Mouse (Mus musculus): ENCODE data around the gene Gm10277. TPM values are rescaled to one million over a fixed set of nuclear protein-coding genes. Genes with fewer than 3 reads are reported as not detected.

The Gm10277 gene
- polyA plus RNA-seq (2012; ENCODE audit: insufficient read depth, low replicate concordance), result not detected in 2 replicates

DNA sequence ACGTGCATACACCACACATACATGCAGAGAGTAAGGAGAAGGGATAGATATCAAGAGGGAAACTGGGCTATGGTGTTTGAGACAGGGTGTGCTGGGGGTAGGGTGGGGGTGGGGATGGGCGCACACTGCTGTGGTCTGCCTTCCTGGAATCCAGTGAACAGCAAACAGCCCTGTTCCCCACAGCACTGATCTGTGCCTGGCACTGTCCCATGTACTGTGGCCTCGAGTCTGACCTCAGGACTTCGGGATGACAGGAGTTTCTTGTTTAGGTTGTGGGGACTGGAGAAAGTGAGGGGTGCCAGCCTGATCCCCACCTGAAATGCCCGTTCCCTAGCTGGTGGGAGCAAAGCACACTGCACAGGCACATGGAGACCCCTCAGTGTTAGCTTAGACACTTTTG lies at the start of gene Gm10277:
Gene Gm10277, minus strand, starts transcription at position 41 of the 400 bp plus-strand sequence.
- Histone ChIP-seq H3K36me3 (replicated peaks; ENCODE audit: low read length) (no peaks in the 10 kb centered on the region), H3K27me3 (replicated peaks) (no peaks in the 10 kb centered on the region), H3K9me3 (no peaks in the 10 kb centered on the region), H3K4me1 (peaks cover 98% of the 10 kb centered on the region), H3K4me3 (replicated peaks) (peak within 1 kb of the TSS; percentile 87)
- TF ChIP-seq GATA1 (IDR thresholded peaks at IDR 0.05; ENCODE audit: borderline replicate concordance, low read length), result no peak
- no peak for TF ChIP-seq FLI1 (IDR thresholded peaks at IDR 0.05; ENCODE audit: low read length)

DNA sequence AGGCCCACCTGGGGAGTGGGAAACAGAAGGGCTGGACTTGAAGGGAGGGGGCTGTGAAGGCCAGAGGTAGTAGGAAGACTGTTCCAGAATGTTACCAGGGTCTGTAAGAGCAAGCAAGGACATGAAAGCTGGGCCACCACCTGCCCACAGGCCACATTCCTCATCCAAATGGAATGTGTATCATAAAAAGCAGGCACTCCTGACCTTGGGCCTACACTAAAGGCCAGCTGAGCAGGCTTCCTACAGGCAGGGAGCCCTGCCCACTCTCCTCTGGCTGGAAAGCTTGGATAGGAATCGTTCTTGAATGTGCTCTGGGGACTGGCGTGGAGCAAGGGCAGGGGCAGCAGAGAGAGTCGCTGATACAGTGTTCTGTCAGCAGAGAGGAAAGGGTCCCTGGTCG lies 49.2 kb upstream of the Gm10277 start:
- Histone ChIP-seq H3K4me3 (replicated peaks) (no peak overlapping the region), H3K4me1 (no peaks in the 10 kb centered on the region), H3K27me3 (replicated peaks) (no peaks in the 10 kb centered on the region), H3K36me3 (replicated peaks; ENCODE audit: low read length) (peaks cover 98% of the 10 kb centered on the region), H3K9me3 (no peaks in the 10 kb centered on the region)
- TF ChIP-seq FLI1 (IDR thresholded peaks at IDR 0.05; ENCODE audit: low read length) (no peak), GATA1 (IDR thresholded peaks at IDR 0.05; ENCODE audit: borderline replicate concordance, low read length) (no peak)

DNA sequence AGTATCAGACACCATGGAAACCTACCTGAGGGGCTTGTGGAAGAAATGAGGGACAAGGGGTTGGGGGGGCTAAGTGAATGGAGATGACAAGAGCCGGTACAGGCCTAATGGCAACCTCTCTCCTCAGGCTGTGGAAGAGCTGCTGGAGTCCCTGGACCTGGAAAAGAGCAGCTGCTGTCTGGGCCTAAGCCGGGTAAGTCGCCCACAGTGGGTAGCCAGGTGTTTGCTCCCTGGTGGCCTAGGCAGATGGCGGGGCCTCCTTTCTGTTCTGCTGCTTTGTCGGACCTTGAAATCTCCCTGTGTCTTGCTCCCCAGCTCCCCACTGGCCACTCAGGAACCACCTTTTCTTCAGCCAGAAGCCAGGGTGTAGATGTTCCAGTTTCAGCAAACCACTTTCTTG lies 48.7 kb upstream of the Gm10277 start:
- Histone ChIP-seq H3K36me3 (replicated peaks; ENCODE audit: low read length) (peaks cover 98% of the 10 kb centered on the region), H3K27me3 (replicated peaks) (no peaks in the 10 kb centered on the region), H3K9me3 (no peaks in the 10 kb centered on the region), H3K4me1 (no peaks in the 10 kb centered on the region), H3K4me3 (replicated peaks) (no peak overlapping the region)
- no peak for TF ChIP-seq FLI1 (IDR thresholded peaks at IDR 0.05; ENCODE audit: low read length)
- no peak for TF ChIP-seq GATA1 (IDR thresholded peaks at IDR 0.05; ENCODE audit: borderline replicate concordance, low read length)

DNA sequence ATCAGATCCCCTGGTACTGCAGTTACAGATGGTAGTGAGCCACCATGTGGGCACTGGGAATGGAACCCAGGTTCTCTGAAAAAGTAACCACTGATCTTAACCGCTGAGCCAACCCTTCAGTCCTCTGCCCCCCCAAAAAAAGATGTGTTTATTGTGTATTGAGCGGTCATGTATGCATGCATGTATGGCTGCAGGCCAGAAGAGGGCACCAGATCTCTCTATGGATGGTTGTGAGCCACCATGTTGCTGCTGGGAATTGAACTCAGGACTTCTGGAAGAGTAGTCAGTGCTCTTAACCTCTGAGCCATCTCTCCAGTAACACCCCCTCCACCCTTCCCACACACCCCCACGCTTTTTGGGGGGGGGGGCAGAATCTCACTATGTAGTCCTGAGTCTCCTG lies 47.6 kb upstream of the Gm10277 start:
- Histone ChIP-seq H3K4me3 (replicated peaks) (no peak overlapping the region), H3K4me1 (no peaks in the 10 kb centered on the region), H3K27me3 (replicated peaks) (no peaks in the 10 kb centered on the region), H3K36me3 (replicated peaks; ENCODE audit: low read length) (peaks cover 98% of the 10 kb centered on the region), H3K9me3 (no peaks in the 10 kb centered on the region)
- no peak for TF ChIP-seq GATA1 (IDR thresholded peaks at IDR 0.05; ENCODE audit: borderline replicate concordance, low read length)
- no peak for TF ChIP-seq FLI1 (IDR thresholded peaks at IDR 0.05; ENCODE audit: low read length)

DNA sequence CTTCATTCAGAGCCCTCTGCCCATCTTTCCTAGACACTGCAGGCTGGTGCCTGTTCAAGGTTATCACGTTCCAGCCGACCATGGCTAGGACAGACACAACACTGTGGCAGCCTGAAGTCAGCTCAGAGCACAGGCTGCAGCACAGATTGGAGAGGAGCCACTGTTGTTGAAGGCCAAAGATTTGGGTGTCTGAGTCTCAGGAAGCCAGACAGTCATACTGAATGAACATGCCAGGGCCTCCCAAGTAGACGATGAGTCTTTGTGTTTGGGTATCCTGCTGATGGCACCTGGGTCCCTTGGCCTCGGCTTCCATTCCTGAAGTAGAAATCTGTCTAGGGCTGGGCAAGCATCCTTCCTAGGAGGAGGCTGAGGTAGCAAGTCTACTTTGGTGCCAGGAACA lies 45.0 kb upstream of the Gm10277 start:
- TF ChIP-seq FLI1 (IDR thresholded peaks at IDR 0.05; ENCODE audit: low read length), result no peak
- no peak for TF ChIP-seq GATA1 (IDR thresholded peaks at IDR 0.05; ENCODE audit: borderline replicate concordance, low read length)
- peaks cover 98% of the 10 kb centered on the region for H3K36me3 ChIP-seq (replicated peaks; ENCODE audit: low read length)
- H3K9me3 ChIP-seq, result no peaks in the 10 kb centered on the region
- H3K4me3 ChIP-seq (replicated peaks), result no peak overlapping the region
- peaks cover 7% of the 10 kb centered on the region; the same call in 1 of the 2 replicates for H3K4me1 ChIP-seq
- H3K27me3 ChIP-seq (replicated peaks), result no peaks in the 10 kb centered on the region

DNA sequence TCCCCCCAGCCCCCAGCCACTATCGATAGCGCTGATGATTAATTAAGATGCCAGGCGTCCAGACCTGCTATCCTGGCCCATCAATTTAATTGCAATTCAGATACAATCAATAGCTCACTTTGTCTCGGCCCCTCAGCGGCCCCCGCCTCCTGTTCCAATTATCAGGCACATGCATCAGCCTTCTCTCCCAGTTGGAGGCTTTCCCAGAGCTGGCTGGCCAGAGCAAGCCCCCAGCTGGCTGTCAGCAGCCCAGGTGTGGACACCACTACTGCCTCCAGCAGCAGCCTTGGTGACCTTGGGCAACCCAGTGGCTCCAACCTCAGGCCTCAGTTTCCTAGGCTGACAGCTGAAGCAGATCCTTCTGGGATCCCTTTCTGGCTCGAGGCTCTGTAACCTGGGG lies 43.3 kb upstream of the Gm10277 start:
- TF ChIP-seq FLI1 (IDR thresholded peaks at IDR 0.05; ENCODE audit: low read length), result no peak
- no peak for TF ChIP-seq GATA1 (IDR thresholded peaks at IDR 0.05; ENCODE audit: borderline replicate concordance, low read length)
- H3K36me3 ChIP-seq (replicated peaks; ENCODE audit: low read length), result peaks cover 98% of the 10 kb centered on the region
- H3K9me3 ChIP-seq, result no peaks in the 10 kb centered on the region
- peaks cover 11% of the 10 kb centered on the region for H3K4me1 ChIP-seq
- no peak overlapping the region for H3K4me3 ChIP-seq (replicated peaks)
- H3K27me3 ChIP-seq (replicated peaks), result no peaks in the 10 kb centered on the region

DNA sequence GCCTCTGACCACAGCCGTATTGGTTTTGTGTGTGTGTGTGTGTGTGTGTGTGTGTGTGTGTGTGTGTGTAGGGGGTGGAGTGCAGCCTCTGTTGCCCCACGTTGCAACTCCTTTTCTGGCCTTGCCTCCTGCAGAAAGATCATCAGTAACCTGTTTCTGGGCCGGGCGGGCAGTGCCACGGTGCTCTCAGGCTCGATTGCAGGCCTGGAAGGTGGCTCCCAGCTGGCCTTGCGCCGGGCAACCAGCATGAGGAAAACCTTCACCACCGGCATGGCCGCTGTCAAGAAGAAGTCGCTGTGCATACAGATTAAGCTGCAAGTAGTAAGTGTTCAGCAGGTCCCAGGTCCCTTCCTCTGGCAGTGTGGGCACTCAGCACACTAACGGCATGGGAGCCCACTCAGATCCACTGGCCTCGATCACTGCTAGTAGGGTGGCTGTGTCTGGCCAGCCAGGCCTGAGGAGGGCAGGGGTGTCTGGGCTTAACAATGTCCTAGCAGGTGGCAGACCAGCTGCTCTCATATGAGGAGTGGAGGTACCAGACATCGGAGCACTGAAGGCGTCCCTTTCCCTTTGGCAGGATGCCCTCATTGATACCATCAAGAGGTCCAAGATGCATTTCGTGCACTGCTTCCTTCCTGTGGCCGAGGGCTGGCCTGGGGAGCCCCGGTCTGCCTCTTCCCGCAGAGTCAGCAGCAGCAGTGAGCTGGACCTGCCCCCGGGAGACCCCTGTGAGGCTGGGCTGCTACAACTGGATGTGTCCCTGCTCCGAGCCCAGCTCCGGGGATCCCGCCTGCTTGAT lies 41.7 kb upstream of the Gm10277 start:
- no peaks in the 10 kb centered on the region for H3K27me3 ChIP-seq (replicated peaks)
- no peak for TF ChIP-seq FLI1 (IDR thresholded peaks at IDR 0.05; ENCODE audit: low read length)
- no peak for TF ChIP-seq GATA1 (IDR thresholded peaks at IDR 0.05; ENCODE audit: borderline replicate concordance, low read length)
- no peaks in the 10 kb centered on the region for H3K9me3 ChIP-seq
- peaks cover 98% of the 10 kb centered on the region for H3K36me3 ChIP-seq (replicated peaks; ENCODE audit: low read length)
- peaks cover 22% of the 10 kb centered on the region for H3K4me1 ChIP-seq
- no peak overlapping the region for H3K4me3 ChIP-seq (replicated peaks)

DNA sequence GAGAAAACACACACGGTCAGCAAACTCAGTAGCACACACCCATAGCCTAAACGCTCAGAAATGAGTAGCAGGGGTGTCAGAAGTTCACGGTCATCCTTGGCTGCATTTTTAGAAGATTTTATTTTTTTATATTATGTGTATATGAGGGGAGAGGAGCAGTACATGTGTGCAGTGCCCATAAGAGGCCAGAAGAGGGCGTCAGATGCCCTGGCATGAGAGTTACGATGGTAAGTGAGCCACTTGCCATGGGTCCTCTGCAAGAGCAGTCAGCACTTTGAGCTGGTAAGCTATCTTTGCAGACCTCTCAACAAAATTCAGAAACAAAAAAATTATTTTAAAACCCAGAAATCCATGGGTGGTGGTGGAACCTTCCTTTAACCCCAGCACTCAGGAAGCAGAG lies 40.6 kb upstream of the Gm10277 start:
- H3K36me3 ChIP-seq (replicated peaks; ENCODE audit: low read length), result peaks cover 100% of the 10 kb centered on the region
- H3K9me3 ChIP-seq, result no peaks in the 10 kb centered on the region
- H3K4me1 ChIP-seq, result peaks cover 22% of the 10 kb centered on the region
- no peak for TF ChIP-seq FLI1 (IDR thresholded peaks at IDR 0.05; ENCODE audit: low read length)
- no peak for TF ChIP-seq GATA1 (IDR thresholded peaks at IDR 0.05; ENCODE audit: borderline replicate concordance, low read length)
- H3K4me3 ChIP-seq (replicated peaks), result no peak overlapping the region
- no peaks in the 10 kb centered on the region for H3K27me3 ChIP-seq (replicated peaks)

DNA sequence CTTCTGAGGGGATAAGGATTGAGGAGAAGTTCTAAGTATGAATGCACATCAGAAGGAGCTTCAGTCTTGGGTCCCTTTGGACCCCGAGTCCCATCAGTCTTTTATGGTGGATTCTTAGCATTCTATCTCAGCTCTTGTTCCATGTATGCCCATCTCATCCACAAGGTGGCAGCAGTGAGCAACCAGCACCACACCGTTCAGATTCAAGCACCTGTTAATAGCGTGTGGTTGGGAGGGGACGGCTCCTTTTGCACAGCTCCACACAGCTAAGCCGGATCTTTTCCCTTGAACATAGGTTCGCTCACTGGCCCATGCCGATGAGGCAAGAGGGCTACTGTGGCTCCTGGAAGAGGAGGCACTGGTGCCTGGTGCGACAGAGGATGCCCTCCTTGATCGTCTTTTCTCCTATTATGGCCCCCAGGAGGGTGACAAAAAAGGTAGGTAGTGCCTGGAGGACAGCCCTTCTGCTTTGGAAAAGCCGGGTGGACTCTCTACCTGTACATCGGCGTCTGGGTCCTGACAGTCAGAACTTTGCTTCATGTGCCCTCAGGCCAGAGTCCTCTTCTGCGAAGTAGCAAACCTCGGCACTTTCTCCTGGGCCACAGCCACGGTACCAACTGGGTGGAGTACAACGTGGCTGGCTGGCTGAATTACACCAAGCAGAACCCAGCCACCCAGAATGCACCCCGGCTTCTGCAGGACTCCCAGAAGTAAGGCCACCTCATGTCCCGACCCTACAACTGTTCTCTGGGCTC lies 39.9 kb upstream of the Gm10277 start:
- H3K27me3 ChIP-seq (replicated peaks), result no peaks in the 10 kb centered on the region
- H3K4me3 ChIP-seq (replicated peaks), result no peak overlapping the region
- no peaks in the 10 kb centered on the region for H3K9me3 ChIP-seq
- peaks cover 26% of the 10 kb centered on the region for H3K4me1 ChIP-seq
- TF ChIP-seq FLI1 (IDR thresholded peaks at IDR 0.05; ENCODE audit: low read length) (no peak), GATA1 (IDR thresholded peaks at IDR 0.05; ENCODE audit: borderline replicate concordance, low read length) (no peak)
- H3K36me3 ChIP-seq (replicated peaks; ENCODE audit: low read length), result peaks cover 100% of the 10 kb centered on the region

DNA sequence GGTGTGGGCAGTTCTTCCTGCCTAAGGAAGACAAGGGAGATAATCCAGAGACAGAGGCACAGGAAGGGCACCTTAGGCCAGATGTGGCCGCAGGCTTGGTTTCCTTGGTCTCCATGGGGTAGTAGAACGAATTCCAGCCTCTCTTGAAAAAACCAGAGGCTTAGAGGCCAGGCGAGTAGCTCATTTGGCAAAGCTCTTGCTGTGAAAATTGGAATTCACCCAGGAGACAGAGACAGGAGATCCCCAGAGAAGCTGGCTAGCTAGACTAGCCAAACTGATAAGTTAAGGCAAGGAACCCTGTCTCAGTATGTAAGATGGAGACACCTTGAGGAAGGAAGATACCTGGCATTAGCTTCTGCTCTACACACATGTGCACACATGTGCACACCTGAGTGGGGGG lies 38.8 kb upstream of the Gm10277 start:
- TF ChIP-seq FLI1 (IDR thresholded peaks at IDR 0.05; ENCODE audit: low read length) (no peak), GATA1 (IDR thresholded peaks at IDR 0.05; ENCODE audit: borderline replicate concordance, low read length) (no peak)
- no peak overlapping the region for H3K4me3 ChIP-seq (replicated peaks)
- peaks cover 100% of the 10 kb centered on the region for H3K36me3 ChIP-seq (replicated peaks; ENCODE audit: low read length)
- no peaks in the 10 kb centered on the region for H3K27me3 ChIP-seq (replicated peaks)
- peaks cover 27% of the 10 kb centered on the region for H3K4me1 ChIP-seq
- no peaks in the 10 kb centered on the region for H3K9me3 ChIP-seq
